Mouse (Mus musculus): ENCODE data around the gene Spef2. TPM values are rescaled to one million over a fixed set of nuclear protein-coding genes. Genes with fewer than 3 reads are reported as not detected.
"Not testable (repeated sequence)": the region's sequence is repeated elsewhere in the genome, so short reads cannot be mapped to it uniquely, and the experiment has no call there.

The Spef2 gene
- total RNA-seq, 2 experiments from 2014 or later: 1.6 to 2.7 TPM

DNA sequence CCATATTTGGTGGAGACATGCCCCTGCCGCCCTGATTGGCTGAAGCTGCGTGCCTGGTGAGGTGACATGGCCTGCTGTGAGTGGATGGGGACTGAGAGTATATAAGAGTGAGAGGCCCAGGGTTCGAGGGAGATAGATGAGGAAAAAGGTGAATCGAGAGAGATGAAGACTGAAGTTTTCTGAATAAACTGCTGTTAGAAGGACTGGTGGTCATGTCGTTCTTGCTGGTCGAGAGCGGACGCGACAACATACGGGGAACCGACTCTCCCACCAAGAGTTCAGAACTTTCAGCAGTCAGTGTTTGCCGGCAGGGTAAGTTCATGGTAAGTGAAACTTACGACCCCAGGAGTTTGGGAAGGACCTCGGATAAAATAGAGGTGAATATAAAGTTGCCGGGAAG, 191.4 kb downstream of the Spef2 start:
- DNase-seq (ENCODE audit: low spot score in 2 of 2): not testable (repeated sequence)

DNA sequence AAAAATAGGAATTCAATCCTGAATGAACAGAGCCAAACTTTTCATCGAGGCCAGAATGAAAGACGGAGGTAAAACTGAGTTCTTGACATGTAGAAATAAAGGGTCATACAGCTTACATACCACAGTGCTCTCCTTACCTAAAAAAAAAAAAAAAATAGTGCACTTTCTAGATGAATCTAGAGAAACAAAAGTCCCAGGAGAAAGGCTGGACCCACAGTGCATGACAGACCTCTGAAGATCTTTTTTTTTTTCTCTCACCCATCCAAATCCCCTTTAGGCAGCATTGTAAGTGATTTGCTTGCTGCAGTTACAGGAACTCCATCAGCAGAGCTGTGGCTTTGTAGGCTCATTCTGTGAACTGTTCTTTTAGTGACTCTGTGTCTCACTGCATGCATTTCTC, 199.7 kb downstream of the Spef2 start:
- DNase-seq (ENCODE audit: low spot score in 2 of 2): no peak

DNA sequence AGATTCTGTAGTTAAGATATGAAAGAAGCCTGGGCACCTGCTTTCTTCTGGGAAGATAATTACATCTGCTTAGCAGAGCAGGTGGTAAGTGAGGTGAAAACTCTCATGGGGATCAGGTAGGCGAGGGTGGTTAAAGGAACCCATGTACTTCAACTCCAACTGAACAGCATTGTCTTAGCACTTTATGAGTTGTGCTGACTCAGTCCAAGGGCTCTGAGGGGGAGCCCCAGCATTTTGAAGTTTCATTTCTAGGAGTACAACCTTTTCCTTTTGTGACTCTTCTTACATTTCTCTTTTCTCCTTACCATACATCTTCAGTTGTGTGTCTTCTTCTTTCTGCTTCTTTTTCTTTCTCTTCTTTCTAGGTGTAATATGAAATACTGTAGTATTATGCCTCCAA, 213.5 kb downstream of the Spef2 start:
- DNase-seq (ENCODE audit: low spot score in 2 of 2): no peak

DNA sequence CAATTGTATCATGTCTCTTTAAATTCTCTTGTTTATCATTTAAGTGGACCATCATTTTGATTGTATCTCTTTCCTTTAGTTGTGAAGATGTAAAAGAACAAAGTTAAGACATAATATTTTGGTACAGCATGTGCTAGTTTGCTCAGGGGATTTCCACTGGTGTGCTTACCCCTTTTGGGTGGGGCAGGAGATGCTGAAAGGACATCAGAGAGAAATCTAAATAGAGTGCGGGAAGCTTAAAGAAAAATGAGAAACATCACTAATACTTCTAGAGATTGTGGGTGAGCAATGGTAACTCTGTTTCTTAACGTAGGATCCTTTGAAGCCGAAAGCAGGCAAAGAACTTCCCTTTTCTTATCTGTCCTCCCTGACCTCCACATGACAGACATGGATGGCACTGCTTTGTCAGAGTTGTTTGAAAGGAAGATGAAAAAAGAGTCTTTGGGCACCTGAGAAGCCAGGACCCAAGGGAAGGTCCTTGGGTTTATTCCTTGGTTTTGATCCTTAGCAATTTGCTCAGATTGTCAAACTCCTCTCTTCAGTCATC, 215.2 kb downstream of the Spef2 start:
- DNase-seq (ENCODE audit: low spot score in 2 of 2): no peak

DNA sequence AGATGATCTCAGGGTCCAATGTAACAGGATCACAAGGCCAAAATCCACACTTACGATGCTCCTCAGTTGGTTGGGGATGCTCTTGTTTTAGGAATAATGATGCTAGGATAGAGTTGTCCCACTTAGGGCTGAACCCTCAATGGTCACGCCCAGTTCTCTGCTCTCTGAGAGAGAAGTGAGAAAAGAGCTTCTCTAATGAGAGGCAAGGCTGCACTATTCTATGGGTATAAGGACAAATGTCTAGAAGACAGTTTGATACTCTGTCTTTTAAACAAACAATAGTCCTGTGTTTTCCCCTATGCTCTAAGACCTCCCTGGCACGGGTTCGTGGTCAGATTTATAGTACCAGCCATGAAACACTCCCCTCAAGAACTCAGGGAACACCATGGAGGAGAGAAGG, 218.6 kb downstream of the Spef2 start, which contains the start of gene Il7r:
TSS of gene Il7r (minus strand) at position 101 of the 400 bp plus-strand sequence.
- DNase-seq (ENCODE audit: low spot score in 2 of 2): no peak

DNA sequence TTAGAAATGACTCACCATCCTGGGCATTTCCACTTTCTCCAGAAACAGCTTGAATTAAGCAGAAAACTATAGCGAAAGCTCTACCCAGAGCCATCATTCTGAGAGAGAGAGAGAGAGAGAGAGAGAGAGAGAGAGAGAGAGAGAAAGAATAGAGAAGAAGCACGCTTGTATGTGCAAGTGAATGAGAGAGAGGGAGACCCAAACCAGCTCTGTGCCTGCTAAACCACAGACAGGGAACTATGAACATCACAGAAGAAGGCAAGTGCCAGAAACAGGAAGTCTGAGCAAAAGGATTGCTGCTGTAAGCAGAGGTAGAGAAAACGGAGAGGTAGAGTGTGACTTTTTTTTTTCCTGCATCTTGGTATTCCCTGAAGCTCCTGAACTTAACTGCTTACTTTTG, 219.0 kb downstream of the Spef2 start:
- DNase-seq (ENCODE audit: low spot score in 2 of 2): no peak

Other genes starting within 250 kb of the Spef2 start
- under 1 TPM; 0.39 to 0.52 TPM for gene Il7r, start 218.7 kb downstream of the Spef2 start, total RNA-seq (2021)